Mouse (Mus musculus): ENCODE data around the gene Usp16.
A peak's percentile ranks its signal among the peaks of the same experiment; 100 is the strongest.

Usp16 gene

DNA sequence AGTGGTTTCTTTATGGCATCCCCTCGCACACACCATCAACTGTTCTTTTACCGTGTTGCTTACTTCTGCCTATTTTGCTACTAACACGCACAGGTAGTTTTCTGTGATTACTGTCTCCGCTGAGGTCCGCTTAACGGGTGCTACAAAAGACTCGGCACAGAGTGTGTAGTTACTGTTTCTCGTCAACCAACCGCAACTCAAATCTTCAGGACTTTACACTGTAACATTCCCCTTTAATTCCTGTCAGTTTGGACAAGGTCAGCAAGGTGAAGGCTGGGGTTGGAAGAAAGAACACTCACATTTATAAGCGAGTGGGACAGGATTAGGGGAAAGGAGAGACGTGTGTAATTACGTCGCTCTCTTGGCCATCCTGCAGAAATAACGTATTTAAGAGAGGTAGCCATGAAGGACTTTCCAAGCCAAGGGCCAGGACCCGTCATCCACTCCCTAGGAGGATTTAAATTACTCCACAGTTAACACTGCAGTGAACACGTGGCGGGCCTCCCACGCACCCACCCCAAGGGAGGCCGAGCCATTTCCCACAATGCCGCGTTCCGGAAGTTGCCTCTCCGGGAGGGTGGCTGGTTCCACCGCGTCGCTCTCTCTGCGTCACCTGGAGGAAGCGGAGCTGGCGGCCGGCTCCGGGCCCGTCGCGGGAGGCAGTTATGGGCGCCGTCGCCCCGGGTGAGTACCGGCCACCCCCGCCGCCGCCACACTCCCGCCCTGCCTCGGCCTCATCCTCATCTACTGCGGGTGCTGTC lies at the start of gene Usp16:
Gene Usp16, plus strand, starts transcription at position 285 of the 761 bp plus-strand sequence.
- peak; percentile 86 for DNase-seq (ENCODE audit: low read depth, low spot score)

DNA sequence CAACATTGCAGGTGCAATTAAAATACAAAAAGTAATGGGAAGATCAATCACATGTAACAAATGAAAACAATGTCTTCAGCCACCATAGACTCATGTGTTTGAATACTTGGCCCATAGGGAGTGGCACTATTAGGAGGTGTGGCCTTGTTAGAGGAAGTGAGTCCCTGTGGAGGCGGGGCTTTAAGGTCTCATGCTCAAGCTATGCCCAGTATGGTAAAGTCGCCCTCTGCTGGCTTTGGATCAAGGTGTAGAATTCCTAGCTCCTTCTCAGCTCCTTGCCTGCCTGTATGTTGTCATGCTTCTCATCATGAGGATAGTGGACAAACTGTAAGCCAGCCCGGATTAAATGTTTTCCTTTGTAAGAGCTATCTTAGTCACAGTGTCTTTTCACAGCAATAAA lies 49.5 kb upstream of the Usp16 start:
- DNase-seq (ENCODE audit: low read depth, low spot score) = peak; percentile 92

DNA sequence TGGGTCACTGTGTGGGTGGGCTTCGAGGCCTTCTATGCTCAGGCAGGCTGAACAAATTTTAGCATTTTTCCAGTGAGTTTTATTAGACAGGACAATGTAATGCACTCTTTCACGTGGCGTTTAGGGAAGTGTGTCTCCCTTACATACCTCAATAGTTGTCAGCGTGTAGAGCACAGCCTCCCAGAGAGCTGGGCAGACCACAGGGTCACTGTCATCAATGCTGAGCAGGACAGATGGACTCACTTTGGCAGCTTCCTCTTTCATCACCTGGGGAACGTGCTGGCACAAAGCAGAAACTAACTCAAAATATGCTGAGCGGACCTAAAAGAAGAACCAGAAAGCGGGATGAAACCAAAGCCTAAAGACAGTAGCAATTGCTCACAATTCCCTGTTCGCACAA lies 33.8 kb upstream of the Usp16 start:
- DNase-seq (ENCODE audit: low read depth, low spot score) = no peak

DNA sequence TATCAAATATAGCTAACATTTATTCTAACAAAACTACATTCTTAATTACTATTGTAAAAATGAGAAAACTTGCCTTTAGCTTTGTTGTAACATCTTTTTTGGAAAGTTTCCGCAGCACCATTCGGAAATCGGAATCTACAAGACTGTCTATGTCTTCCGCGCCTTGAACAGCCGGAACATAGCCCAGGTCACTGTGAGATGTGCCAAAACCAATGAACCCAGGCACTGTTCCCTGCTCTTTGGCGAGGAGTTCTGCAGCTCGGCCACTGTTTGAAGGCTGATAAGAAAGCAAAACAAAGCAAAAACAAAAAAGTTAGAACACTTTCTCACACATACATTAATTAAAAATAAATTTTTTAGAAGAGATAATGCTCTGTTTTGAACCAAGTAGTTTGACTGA lies 27.0 kb upstream of the Usp16 start:
- DNase-seq (ENCODE audit: low read depth, low spot score) = no peak

- peak; percentile 100 for DNase-seq (ENCODE audit: low read depth, low spot score)
These were observed 22.3 kb upstream of the Usp16 start, which contains the start of gene Ltn1 for GRCm38 (mm10) chr16:87432033-87432814. Gene Ltn1 (minus strand): TSS chr16:87432612.

- DNase-seq (ENCODE audit: low read depth, low spot score) = no peak
These were observed 20.2 kb upstream of the Usp16 start for GRCm38 (mm10) chr16:87434266-87434665.

- DNase-seq (ENCODE audit: low read depth, low spot score) = no peak
These were observed 19.6 kb upstream of the Usp16 start for GRCm38 (mm10) chr16:87434946-87435345.

DNA sequence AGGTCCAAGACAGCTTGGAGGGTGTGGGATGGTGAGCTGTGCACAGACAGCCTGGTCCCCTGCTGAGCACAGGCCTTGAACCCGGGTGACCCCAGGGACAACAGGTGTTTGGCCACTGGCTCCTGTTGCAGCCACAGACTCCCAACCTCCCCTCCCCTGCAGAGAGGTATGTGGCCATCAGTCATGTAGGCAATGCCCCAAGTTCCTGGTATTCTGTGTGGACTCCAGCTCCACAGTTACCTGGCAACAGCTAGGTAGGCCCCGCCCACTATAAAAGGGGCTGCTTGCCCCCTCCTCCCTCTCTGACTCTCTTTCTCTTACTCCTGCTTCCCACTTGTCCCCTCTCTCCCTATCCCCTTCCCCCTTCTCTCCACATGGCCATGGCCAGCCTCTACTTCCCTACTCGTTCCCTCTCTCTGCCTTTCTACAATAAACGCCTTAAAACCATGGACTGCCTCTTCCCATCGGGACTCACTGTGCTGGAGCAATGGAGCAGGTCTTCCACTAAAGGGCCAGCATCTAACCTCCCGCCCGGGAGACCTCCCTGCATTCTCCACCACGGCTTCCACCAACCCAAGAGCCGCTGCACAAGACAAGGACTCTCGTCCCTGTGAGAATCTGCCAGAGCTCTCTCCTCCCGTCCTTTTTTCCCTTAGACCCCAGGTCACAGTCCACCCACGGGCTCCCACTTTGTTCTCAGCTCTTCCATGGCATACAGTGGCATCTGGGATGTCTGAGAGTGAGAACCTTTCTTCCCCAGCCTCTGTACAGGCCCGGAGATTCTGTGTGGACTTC lies 18.9 kb upstream of the Usp16 start:
- peak; percentile 82 for DNase-seq (ENCODE audit: low read depth, low spot score)

DNA sequence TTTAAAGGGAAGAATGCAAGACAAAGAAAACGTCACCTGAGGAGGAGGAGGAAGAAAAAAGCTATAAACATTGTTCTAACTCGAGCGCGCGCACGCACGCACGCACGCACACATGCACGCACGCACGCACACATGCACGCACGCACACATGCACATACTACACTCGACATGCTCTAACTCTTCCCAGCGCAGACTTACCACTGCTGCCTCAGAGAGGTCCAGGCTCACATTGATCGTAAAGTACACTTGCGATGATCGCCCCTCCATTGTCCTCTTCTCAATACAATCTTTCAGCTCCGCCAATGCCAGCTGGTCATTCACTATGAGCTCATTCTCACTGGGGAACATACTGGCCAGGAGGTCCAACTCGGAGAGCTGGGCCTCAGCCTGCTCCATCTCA lies 17.4 kb upstream of the Usp16 start:
- DNase-seq (ENCODE audit: low read depth, low spot score) = no peak

GRCm38 (mm10) chr16:87438697-87439096 lies 15.8 kb upstream of the Usp16 start:
- DNase-seq (ENCODE audit: low read depth, low spot score) = no peak

- DNase-seq (ENCODE audit: low read depth, low spot score) = peak; percentile 93
These were observed 14.3 kb upstream of the Usp16 start, which contains the start of gene Rwdd2b for GRCm38 (mm10) chr16:87440184-87440686. Gene Rwdd2b (minus strand): TSS chr16:87440573.

GRCm38 (mm10) chr16:87441089-87441488 lies 13.4 kb upstream of the Usp16 start:
- peak; percentile 72 for DNase-seq (ENCODE audit: low read depth, low spot score)

DNA sequence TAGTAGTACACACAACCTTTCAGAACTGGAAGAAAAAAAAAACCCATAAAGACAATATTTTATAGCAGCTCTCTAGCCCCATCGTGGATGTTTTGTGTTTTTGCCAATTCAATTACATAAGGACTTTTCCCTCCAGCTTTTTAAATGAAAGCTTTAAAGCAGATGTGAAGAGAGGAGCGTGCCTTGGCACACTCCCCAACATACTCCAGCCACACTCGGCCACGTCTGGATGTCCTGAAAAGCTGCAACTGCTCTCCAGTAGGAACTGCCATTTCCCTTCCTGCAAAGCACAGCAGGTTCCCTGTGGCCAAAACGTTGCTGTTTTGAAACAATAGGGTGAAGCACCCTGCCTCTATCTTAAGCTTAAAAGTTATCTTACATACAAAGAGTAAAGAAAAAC lies 12.2 kb upstream of the Usp16 start:
- no peak for DNase-seq (ENCODE audit: low read depth, low spot score)

- DNase-seq (ENCODE audit: low read depth, low spot score) = no peak
These were observed 11.3 kb upstream of the Usp16 start for GRCm38 (mm10) chr16:87443245-87443644.

DNA sequence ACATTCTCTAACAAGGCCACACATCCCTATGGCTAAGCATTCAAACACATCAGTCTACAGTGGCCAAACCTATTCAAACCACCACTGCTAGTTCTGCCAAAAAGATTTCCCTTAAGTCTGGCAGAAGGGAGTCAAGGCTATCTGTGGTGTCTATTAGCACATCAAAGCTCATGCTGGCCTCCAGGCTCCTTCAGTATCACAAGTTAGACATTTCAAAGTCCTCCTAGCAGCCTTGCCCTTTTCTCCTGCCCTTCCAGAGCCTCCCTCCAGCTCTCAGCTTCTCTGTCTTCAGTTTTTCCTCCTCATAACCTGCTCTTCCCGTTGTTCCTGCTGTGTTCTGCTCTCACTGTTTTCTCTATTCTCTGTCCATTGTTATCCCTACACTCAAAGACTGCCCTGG lies 10.4 kb upstream of the Usp16 start:
- no peak for DNase-seq (ENCODE audit: low read depth, low spot score)

GRCm38 (mm10) chr16:87445110-87445509 lies 9.4 kb upstream of the Usp16 start:
- DNase-seq (ENCODE audit: low read depth, low spot score) = no peak

DNA sequence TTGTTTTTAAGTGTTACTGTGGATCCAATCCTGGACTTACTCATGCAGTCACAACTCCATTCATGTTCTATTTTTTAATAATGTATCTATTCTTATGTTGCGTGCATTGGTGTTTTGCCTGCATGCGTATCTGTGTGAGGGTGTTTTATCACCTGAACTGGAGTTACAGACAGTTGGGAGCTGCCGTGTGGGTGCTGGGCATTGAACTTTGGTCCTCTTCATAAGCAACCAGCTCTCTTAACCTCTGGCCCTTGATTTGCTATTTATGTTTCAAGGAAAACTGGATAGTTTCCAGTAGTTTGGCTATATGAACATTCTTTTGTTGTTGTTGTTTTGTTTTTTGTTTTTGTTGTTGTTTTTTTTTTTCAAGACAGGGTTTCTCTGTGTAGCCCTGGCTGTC lies 9.0 kb upstream of the Usp16 start:
- no peak for DNase-seq (ENCODE audit: low read depth, low spot score)

GRCm38 (mm10) chr16:87453226-87453625 lies 1.3 kb upstream of the Usp16 start:
- DNase-seq (ENCODE audit: low read depth, low spot score) = no peak

DNA sequence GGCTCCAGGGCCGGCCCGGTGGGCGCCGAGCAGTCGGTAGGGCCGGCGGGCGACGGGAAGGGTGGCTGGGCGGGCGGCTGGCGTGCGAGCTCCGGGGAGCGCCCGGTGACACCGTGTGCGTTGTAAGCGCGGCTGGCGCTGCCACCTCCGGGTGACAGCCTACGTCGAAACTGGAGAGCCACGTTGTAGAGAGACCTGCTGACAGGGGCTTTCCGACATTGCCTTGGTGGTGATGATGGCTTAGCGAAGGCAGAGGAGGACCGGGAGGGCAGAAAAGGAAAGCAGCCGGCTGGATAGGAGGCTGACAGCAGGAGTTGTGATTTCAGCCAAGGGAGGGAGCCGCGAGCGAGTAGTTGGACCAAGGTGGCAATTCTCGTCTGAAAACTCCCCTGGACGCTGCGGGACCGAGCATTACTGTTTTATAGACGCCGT lies 693 bp downstream of the Usp16 start:
- DNase-seq (ENCODE audit: low read depth, low spot score) = no peak

GRCm38 (mm10) chr16:87458752-87459151 lies 4.2 kb downstream of the Usp16 start:
- DNase-seq (ENCODE audit: low read depth, low spot score) = peak; percentile 66

- no peak for DNase-seq (ENCODE audit: low read depth, low spot score)
These were observed 16.1 kb downstream of the Usp16 start for GRCm38 (mm10) chr16:87470579-87470978.

GRCm38 (mm10) chr16:87484367-87484766 lies 29.9 kb downstream of the Usp16 start:
- no peak for DNase-seq (ENCODE audit: low read depth, low spot score)

Measured in ES-CJ7 (cell line).